Mouse (Mus musculus) frontal cortex, adult (tissue): ENCODE results near the gene Rsg1.

Source experiments
- ATAC-seq: cut with Nextera tagmentation; 2 replicates; pipeline ENCODE4 v1.9.2; 2017; ENCODE audit warnings: mild to moderate bottlenecking, moderate library complexity, mixed read lengths; ENCODE audit not compliant: low TSS enrichment

Rsg1 gene

DNA sequence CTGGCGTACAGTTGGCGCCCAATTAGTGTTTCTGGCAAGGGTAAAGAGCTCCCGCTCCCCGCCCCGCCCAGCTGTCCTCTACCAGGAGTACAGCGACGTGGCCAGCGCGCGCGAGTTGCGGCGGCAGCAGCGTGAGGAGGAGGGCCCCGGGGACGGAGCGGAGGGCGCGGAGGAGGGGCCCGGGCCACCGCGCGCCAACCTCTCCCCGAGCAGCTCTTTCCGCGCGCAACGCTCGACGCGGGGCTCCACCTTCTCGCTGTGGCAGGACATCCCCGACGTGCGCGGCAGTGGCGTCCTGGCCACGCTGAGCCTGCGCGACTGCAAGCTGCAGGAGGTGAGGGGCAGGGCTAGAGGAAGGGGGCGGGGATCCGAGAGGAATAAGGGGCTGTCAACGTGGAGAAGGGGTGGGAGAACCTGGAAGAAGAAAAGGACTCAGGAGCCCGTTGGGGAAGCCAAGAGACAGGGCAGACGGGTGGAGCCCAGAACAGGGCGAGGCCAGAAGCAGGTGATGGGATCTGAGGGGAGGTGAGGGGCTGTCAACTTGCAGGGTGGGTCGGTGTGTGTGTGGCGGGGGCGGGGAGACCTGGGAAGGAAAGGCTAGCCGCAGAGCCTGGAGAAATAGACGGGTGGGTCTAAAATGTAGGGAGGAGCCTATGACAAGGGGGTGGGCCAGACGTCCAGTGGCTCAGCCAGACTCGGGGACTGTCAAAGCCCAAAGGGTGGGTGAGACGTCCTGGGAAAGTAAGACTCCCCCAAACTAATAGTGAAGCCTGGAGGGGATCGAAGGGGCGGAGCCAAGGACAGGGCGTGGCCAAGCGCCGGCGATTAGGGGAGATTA lies 34.2 kb downstream of the Rsg1 start:
- ATAC-seq = no peak

- no peak for ATAC-seq
Observed at GRCm38 (mm10) chr4:141248614-141248978, 34.8 kb downstream of the Rsg1 start.

DNA sequence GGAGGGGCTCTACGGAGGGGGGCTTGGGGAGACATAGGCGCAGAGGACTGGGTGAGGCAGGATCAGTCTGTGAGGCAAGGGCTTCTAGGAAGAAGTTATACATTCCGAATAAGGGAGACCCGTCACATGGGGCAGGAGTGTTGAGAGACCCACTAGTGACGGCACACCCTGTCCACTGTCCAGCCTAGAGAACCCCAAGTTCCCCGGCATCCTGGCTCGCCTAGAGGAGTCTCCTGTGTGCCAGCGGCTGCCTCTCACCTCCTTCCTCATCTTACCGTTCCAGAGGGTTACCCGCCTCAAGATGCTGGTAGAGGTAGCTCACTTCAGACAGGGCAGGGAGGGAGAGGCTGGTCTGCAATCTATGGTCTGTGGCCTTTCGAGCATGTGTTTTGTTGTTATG lies 35.6 kb downstream of the Rsg1 start:
- no peak for ATAC-seq

- ATAC-seq = no peak
Observed at GRCm38 (mm10) chr4:141251071-141251470, 37.3 kb downstream of the Rsg1 start.

GRCm38 (mm10) chr4:141252641-141253040 lies 38.9 kb downstream of the Rsg1 start:
- ATAC-seq = no peak

DNA sequence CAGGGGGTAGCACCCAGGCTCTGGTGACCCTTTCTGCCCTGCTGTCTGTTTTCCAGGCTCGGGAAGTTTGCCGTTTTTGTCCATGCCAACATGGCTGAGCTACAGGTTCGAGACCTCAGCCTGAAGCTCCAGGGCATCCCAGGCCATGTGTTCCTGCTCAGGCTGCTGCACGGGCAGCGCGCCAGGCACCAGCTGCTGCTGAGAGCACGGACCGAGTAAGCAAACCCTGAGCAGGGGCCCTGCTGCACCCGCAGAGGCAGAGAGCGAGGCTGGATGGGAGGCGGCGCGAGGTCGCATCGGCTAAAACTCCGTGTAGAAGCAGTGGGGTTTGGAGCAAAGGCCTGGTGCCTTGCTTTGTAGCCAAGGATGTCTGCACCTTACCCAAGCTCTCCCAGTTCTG lies 40.5 kb downstream of the Rsg1 start:
- no peak for ATAC-seq

DNA sequence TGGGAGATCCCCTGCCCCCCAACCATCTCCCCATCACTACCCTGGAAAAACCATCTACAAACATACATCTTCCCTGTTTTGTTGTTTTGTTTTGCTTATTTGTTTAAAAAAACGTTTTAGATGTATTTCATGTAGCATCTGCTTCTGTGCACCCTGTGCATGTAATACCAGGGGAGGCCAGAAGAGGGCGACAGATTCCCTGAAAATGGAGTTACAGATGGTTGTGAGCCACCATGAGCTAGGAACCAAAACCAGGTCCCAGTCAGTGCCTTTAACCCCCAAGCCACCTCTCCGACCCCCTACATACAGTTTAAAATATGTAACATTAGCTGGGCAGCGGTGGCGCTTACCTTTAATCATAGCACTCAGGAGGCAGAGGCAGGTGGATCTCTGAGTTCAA lies 43.7 kb downstream of the Rsg1 start:
- no peak for ATAC-seq

DNA sequence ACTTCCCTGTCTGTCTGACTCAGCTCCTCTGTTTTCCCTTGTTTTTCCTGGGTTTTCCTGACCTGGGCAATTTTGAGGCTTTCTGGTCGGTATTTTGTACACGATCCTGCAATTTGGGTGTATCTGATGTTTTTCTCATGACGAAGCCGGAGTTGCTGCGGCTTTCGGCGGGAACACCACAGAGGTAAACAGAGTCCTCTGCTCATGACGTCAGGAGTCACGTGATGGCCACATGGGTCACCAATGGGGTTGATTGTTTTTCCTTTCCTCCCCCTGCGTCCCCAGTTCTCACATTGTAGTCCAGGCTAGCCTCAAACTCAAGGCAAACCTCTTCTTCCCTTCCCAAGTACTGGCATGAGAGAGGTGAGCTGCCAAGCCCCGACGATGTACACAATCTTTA lies 45.7 kb downstream of the Rsg1 start:
- no peak for ATAC-seq

DNA sequence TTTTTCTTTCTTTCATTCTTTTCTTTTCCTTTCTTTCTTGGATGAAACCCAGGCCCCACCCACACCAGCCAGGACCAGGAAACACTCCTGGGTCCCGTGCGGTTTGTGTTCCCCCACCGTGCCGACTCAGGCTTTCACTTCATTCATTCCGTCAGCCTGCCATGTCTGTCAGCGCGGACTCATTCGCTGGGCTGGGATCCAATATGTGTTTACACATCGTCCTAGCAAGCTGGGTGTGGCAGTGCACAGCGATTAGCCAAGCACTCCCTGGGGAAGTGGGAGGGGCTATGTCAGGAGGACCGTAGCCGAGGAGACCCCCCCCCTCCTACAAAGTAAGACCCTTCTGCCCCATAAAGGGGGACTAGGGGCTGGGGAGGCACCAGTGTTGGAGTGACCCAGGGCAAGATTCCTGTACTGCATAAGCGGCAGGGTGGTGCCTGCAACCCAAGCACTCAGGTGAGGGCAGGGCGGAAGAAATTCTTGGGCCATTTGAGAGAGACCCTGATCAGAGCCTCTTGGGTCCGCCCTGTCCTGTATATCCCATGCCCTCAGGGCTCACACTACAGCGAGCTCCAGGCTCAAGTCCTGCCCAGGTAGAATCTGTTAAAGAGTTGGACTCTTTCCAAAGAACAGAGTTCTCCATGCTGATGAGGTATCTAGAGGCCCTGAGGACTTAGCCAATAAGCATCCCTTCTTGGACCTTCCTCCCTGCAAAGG lies 46.4 kb downstream of the Rsg1 start:
- no peak for ATAC-seq

GRCm38 (mm10) chr4:141262906-141263637 lies 49.3 kb downstream of the Rsg1 start:
- ATAC-seq = no peak

GRCm38 (mm10) chr4:141265979-141266637 lies 52.4 kb downstream of the Rsg1 start:
- ATAC-seq = no peak

DNA sequence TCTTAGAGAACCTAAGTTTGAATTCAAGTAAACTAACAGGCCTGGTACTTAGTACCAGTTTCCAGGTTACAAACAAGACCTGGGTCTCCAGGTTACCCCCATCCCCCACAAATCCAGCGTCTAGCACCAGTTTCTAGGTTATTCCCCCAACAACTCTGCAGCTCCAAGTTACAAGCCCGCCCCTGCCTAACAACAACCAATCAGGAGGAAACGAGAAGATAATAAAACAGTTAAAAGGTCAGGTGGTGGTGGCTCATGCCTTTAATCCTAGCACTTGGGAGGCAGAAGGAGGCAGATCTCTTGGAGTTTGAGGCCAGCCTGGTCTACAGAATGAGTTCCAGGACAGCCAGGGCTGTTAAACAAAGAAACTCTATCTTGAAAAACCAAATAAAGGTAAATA lies 53.5 kb downstream of the Rsg1 start:
- ATAC-seq = no peak

DNA sequence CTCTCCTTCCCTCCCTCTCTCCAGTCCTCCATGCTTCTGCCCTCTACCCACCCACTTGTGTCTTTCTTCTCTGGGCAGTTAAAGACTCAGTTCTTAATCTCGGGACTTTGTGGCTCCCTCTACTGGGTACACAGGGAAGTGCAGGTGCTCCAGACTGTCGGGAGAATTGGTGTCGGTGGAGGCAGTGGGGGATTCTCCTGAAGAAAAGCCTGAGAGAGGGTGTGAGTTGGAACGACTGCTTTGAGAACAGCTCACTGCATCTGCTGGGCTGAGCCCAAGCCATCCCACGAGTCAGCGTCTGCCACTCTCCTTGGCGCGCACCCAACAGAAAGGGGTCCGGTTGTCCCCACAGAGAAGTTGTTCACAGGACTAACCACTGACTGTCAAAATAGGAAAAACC lies 54.1 kb downstream of the Rsg1 start:
- ATAC-seq = peak; percentile 74

DNA sequence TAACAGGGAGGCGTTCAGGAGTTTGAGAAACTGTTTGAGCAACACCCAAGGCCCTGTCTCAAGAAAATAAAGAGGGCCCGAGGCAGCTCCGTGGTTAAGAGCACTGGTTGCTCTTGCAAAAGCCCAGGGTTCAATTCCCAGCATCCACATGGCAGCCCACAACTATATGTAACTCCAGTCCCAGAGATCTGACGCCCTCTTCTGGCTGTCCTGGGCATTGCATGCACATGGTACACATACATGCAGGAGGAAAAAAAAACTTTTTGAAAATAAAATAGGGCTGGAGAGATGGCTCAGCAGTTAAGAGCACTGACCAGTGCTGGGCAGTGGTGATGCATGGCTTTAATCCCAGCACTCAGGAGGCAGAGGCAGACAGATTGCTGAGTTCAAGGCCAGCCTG lies 54.6 kb downstream of the Rsg1 start:
- no peak for ATAC-seq

DNA sequence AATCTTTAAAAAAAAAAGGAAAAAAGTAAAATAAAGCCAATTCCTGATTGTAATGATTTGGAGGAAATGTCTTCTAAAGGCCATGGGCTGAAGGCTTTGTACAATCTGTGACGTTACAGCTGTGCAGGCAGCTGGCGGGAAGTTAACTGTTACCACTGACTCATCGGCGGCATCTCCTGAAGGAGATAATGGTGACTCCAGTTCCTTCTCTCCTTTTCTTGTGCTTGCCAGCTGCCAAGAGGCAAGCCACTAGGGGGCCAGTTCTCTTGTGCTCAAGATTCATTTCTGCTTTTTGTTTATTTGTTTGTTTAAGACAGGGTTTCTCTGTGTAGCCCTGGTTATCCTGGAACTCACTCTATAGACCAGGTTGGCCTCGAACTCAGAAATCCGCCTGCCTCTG lies 55.3 kb downstream of the Rsg1 start:
- no peak for ATAC-seq

DNA sequence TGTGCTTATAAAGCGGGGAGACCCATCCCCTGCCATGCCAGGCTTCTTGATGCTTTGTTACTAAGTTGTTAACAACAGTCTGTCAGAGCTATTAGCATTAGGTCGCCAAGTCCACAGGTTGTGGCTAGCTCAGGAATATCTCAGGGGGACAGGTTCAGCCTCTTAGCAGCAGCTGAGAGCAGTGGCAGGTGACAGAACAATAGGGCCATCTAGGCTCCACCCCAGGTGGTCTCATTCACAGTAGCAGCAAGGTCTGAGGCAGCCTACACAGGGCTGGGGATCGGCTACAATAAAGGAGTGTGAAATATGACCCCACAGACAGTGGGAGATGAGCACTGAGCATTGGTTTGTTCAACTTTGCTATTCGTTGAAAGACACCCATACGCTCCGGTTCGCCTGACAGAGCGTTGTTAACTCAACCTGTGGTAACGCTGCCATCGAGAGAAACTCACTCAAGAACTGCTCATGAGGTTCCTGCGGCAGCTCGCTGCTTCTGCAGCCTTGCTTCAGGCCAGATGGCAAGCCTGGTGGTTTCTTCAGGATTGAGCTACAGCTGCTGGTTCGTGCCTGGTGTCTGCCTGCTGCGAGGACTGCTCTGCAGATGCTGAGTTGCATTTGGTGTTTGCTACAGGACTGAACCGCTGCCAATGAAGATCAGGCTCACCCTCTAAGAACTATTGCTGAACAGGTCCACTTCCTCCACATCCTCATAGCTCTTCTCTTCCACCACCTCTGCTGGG lies 56.6 kb downstream of the Rsg1 start:
- no peak for ATAC-seq

- no peak for ATAC-seq
Observed at GRCm38 (mm10) chr4:141271228-141271627, 57.5 kb downstream of the Rsg1 start.

DNA sequence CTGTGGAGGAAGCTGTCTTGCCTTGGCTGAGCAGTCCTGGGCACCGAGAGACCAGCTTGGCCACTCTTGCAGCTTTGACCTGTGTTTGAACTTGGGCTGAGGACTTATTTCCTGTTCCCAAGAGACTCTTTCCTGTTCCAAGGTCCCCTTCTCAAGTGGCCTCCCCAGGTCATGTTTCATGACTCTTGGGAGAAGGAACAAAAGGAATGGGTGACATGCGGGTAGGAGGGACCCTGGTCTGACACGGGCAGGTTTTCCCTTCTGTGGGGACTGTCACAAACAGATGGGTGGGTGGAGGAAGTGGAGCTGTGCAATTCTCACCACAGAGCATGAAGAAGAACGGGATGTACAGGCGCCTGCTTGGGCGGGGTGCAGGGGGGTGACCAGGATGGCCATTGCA lies 58.0 kb downstream of the Rsg1 start:
- ATAC-seq = no peak

DNA sequence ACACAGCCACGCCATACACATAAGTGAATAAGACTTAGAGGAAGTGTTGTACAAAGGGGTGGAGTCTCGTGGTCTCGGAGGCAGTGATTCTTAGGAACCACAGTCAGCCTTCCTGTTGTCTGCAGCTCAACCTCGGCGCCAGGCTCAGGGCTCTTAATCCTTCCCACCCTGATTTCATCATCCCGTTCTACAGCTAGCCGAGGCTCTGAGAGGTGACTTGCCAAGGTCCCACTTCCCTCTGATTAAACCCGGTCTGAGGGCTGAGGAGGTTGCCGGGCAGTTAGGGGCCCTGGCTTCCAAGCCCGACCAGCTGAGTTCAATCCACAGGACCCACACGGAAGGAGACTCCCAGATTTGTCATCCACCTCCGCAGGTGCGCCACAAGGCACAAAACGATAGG lies 59.1 kb downstream of the Rsg1 start:
- ATAC-seq = no peak

DNA sequence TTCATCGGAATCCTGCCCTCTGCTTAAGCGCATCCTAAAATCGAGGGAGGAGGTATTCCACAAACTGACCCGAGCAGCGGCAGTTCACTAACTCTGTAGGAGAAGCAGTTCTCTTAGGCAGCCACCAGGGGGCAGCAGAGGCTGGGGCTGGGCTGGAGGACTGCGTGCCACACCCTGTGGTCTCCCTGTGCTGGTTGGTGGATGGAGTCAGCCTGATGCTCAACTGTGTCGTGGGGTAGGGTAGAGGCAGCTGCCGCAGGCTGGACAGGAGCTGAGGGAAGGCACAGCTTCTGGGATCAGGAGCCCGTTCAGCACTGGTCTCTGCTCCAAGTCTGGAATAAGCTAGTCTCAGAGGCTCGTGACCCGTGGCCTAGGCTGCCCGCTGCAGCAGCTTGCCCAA lies 59.5 kb downstream of the Rsg1 start:
- peak; percentile 95 for ATAC-seq

DNA sequence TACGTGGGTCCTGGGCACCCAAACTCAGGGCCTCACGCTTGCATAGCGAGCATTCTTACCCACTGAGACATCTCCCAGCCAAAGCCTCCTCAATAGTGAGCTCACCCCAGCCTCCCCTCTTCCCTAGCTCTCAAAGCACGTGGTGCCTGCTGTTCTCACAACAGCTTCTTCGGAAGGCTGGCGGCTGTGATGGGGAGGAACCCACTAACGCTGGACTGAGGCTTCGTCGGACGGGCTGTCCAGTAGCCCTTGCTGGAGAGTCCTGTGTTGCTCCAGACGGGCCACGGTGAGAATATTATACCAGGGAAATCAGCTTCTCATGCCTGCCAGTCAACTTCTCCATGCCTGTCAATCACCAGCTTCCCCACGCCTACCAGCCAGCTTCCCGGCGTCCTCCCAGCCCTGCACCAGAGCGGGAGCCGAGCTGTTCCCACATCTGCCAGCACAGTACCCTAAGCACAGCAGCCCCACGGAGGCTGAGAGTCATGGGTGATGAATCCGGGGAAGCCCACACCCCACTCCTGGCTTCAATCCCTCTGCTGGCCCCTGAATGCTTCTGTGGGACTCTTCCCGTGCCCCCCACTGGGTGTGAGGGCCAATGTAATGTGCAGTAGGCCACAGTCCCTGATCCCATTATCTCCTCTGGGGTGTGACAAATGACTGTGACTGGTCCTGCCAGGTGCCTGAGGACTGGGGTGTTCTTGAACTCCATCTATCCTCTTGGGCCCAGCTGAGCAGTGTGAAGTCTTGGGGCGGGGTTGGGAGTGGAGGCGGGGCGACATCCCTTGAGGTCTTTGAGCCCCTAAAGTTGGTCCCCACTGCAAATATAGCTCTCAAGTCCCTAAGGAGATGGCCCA lies 61.0 kb downstream of the Rsg1 start:
- ATAC-seq = no peak
